Mouse (Mus musculus) G1E (cell line): ENCODE results near the gene Notch2.

Source experiments
- CTCF ChIP-seq: IDR thresholded peaks from 2 replicates; pipeline ENCODE4 v1.5.1; 2012; ENCODE audit warnings: low read depth, low read length, inconsistent platforms, mixed read lengths
- GATA1 ChIP-seq: IDR thresholded peaks from 2 replicates; pipeline ENCODE4 v1.6.1; 2012; ENCODE audit warnings: borderline replicate concordance, low read length, inconsistent platforms, mixed read lengths
- TAL1 ChIP-seq: conservative IDR thresholded peaks from 2 replicates; pipeline ENCODE4 v1.6.1; 2012; ENCODE audit warnings: low read depth, low read length, inconsistent platforms, mixed read lengths

DNA sequence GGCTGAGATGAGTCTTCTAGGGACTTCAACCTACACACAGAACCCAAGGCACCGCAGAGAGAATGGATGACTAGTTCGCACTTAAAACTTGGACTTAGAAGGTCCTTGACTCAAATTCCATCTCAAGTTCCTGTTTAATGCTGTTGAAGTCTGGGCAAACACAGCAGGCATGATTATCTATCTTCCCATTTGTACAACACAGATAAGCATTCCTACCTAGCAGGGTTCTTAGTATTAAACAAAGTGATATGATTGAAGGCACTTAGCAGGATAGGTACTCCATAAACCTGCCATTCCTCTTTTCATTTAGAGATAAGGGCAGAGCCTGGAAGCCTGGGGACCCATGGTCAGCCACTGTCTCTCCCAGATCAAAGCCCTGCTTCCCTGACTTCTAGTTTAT lies 45.1 kb upstream of the Notch2 start:
- no peak for TF ChIP-seq CTCF
- TF ChIP-seq GATA1: no peak
- TF ChIP-seq TAL1: no peak
